Mouse (Mus musculus) CD4-positive, CD25-positive, alpha-beta regulatory T cell, adult 2 months (primary cell): Measurements from ENCODE around the gene Mtus2.
A peak's percentile ranks its signal among the peaks of the same experiment; 100 is the strongest.

Experiments
- DNase-seq: peaks from one replicate; pipeline ENCODE4 v3.0.0-alpha.2; 2012; ENCODE audit warnings: low read depth, low spot score

Gene Mtus2

GRCm38 (mm10) chr5:148180590-148181307, 223.6 kb downstream of the Mtus2 start:
- peak; percentile 18 for DNase-seq

- DNase-seq, result no peak
Measured at GRCm38 (mm10) chr5:148181308-148181630, 224.1 kb downstream of the Mtus2 start.

GRCm38 (mm10) chr5:148181901-148182300, 224.8 kb downstream of the Mtus2 start:
- no peak for DNase-seq

GRCm38 (mm10) chr5:148185898-148186297, 228.8 kb downstream of the Mtus2 start:
- no peak for DNase-seq

GRCm38 (mm10) chr5:148191416-148191815, 234.3 kb downstream of the Mtus2 start:
- no peak for DNase-seq

- no peak for DNase-seq
Measured at GRCm38 (mm10) chr5:148211831-148212230, 254.7 kb downstream of the Mtus2 start.

- no peak for DNase-seq
Measured at GRCm38 (mm10) chr5:148216786-148217185, 259.7 kb downstream of the Mtus2 start.

- DNase-seq, result no peak
Measured at GRCm38 (mm10) chr5:148222898-148223297, 265.8 kb downstream of the Mtus2 start.

GRCm38 (mm10) chr5:148224004-148224403, 266.9 kb downstream of the Mtus2 start:
- no peak for DNase-seq

- DNase-seq, result no peak
Measured at GRCm38 (mm10) chr5:148233714-148234113, 276.6 kb downstream of the Mtus2 start.

GRCm38 (mm10) chr5:148236616-148237015, 279.5 kb downstream of the Mtus2 start:
- DNase-seq, result peak; percentile 3

- peak; percentile 10 for DNase-seq
Measured at GRCm38 (mm10) chr5:148239067-148239466, 281.9 kb downstream of the Mtus2 start.

GRCm38 (mm10) chr5:148239757-148240156, 282.6 kb downstream of the Mtus2 start:
- DNase-seq, result no peak

GRCm38 (mm10) chr5:148241932-148242331, 284.8 kb downstream of the Mtus2 start:
- DNase-seq, result peak; percentile 62

- DNase-seq, result no peak
Measured at GRCm38 (mm10) chr5:148244471-148244870, 287.4 kb downstream of the Mtus2 start.

GRCm38 (mm10) chr5:148245386-148245785, 288.3 kb downstream of the Mtus2 start:
- DNase-seq, result no peak

- no peak for DNase-seq
Measured at GRCm38 (mm10) chr5:148248236-148248635, 291.1 kb downstream of the Mtus2 start.

GRCm38 (mm10) chr5:148251847-148252246, 294.7 kb downstream of the Mtus2 start:
- no peak for DNase-seq

- DNase-seq, result no peak
Measured at GRCm38 (mm10) chr5:148262016-148262415, 304.9 kb downstream of the Mtus2 start.

GRCm38 (mm10) chr5:148264819-148265707, 307.9 kb downstream of the Mtus2 start:
- peak; percentile 8 for DNase-seq

GRCm38 (mm10) chr5:148266841-148267240, 309.7 kb downstream of the Mtus2 start:
- no peak for DNase-seq

GRCm38 (mm10) chr5:148267446-148267845, 310.3 kb downstream of the Mtus2 start:
- DNase-seq, result peak; percentile 3

GRCm38 (mm10) chr5:148272065-148272464, 314.9 kb downstream of the Mtus2 start:
- DNase-seq, result no peak
